Mouse (Mus musculus): ENCODE results near the gene Lsm4. TPM values are rescaled to one million over a fixed set of nuclear protein-coding genes. Genes with fewer than 3 reads are reported as not detected.

Gene Lsm4
- polyA plus RNA-seq, 1 experiment from 2014 or later: 326 TPM

GRCm38 (mm10) chr8:70693636-70694035 is 20.6 kb downstream of the Lsm4 start:
- H3K27ac ChIP-seq (ENCODE audit: low read depth, low read length): no peak overlapping the region
- no peak overlapping the region for H3K4me3 ChIP-seq (ENCODE audit: low read depth, low read length)
- no peaks in the 10 kb centered on the region for H3K36me3 ChIP-seq (ENCODE audit: control insufficient read depth, insufficient read depth, low read length)
- 78% methylated on average over 5 of the region's 5 CpGs for WGBS
- no peaks in the 10 kb centered on the region for H3K9me3 ChIP-seq (ENCODE audit: control insufficient read depth, low read length)
- peaks cover 38% of the 10 kb centered on the region for H3K4me1 ChIP-seq (ENCODE audit: control insufficient read depth, insufficient read depth, low read length)
- H3K27me3 ChIP-seq (ENCODE audit: control insufficient read depth, insufficient read depth, low read length): no peaks in the 10 kb centered on the region
- no peak overlapping the region for H3K9ac ChIP-seq (ENCODE audit: low read length)
- no peak for DNase-seq (ENCODE audit: low spot score, missing footprints)
- no peak overlapping the region for H3K4me2 ChIP-seq
- ATAC-seq (ENCODE audit: low FRiP score): no peak

GRCm38 (mm10) chr8:70695318-70696018 is 22.4 kb downstream of the Lsm4 start:
- no peak overlapping the region; the same call in 1 of the 2 replicates for H3K27ac ChIP-seq (ENCODE audit: low read depth, low read length)
- H3K36me3 ChIP-seq (ENCODE audit: control insufficient read depth, insufficient read depth, low read length): no peaks in the 10 kb centered on the region
- H3K4me1 ChIP-seq (ENCODE audit: control insufficient read depth, insufficient read depth, low read length): peaks cover 38% of the 10 kb centered on the region
- no peak for ATAC-seq (ENCODE audit: low FRiP score)
- no peaks in the 10 kb centered on the region for H3K27me3 ChIP-seq (ENCODE audit: control insufficient read depth, insufficient read depth, low read length)
- no peaks in the 10 kb centered on the region for H3K9me3 ChIP-seq (ENCODE audit: control insufficient read depth, low read length)
- WGBS: 37% methylated on average over 32 of the region's 32 CpGs
- no peak overlapping the region for H3K9ac ChIP-seq (ENCODE audit: low read length)
- H3K4me3 ChIP-seq (ENCODE audit: low read depth, low read length): no peak overlapping the region; the same call in 1 of the 2 replicates
- DNase-seq (ENCODE audit: low spot score, missing footprints): no peak
- no peak overlapping the region for H3K4me2 ChIP-seq

- Histone ChIP-seq H3K4me3 (ENCODE audit: low read depth, low read length) (peak overlapping the region; percentile 0; the same call in 1 of the 2 replicates), H3K27me3 (ENCODE audit: control insufficient read depth, insufficient read depth, low read length) (no peaks in the 10 kb centered on the region), H3K27ac (ENCODE audit: low read depth, low read length) (no peak overlapping the region; the same call in 1 of the 2 replicates), H3K4me2 (peak overlapping the region; percentile 24), H3K36me3 (ENCODE audit: control insufficient read depth, insufficient read depth, low read length) (no peaks in the 10 kb centered on the region), H3K9me3 (ENCODE audit: control insufficient read depth, low read length) (no peaks in the 10 kb centered on the region), H3K4me1 (ENCODE audit: control insufficient read depth, insufficient read depth, low read length) (peaks cover 39% of the 10 kb centered on the region), H3K9ac (ENCODE audit: low read length) (peak overlapping the region; percentile 13)
- ATAC-seq (ENCODE audit: low FRiP score): peak; percentile 8; the same call in 1 of the 2 replicates
- WGBS: 5% methylated on average over 31 of the region's 31 CpGs
- peak; percentile 97 for DNase-seq (ENCODE audit: low spot score, missing footprints)
Observed at GRCm38 (mm10) chr8:70696019-70696885, 23.2 kb downstream of the Lsm4 start.

GRCm38 (mm10) chr8:70696946-70697345 is 23.9 kb downstream of the Lsm4 start:
- Histone ChIP-seq H3K27me3 (ENCODE audit: control insufficient read depth, insufficient read depth, low read length) (no peaks in the 10 kb centered on the region), H3K4me1 (ENCODE audit: control insufficient read depth, insufficient read depth, low read length) (peaks cover 39% of the 10 kb centered on the region), H3K4me3 (ENCODE audit: low read depth, low read length) (peak overlapping the region; percentile 0; the same call in 1 of the 2 replicates), H3K4me2 (peak overlapping the region; percentile 24), H3K9ac (ENCODE audit: low read length) (peak overlapping the region; percentile 13), H3K9me3 (ENCODE audit: control insufficient read depth, low read length) (no peaks in the 10 kb centered on the region), H3K27ac (ENCODE audit: low read depth, low read length) (no peak overlapping the region; the same call in 1 of the 2 replicates), H3K36me3 (ENCODE audit: control insufficient read depth, insufficient read depth, low read length) (no peaks in the 10 kb centered on the region)
- DNase-seq (ENCODE audit: low spot score, missing footprints) (no peak), ATAC-seq (ENCODE audit: low FRiP score) (no peak)
- WGBS: 56% methylated on average over 4 of the region's 4 CpGs

- peak overlapping the region; percentile 55 for H3K9ac ChIP-seq (ENCODE audit: low read length)
- no peak for ATAC-seq (ENCODE audit: low FRiP score)
- peaks cover 36% of the 10 kb centered on the region for H3K4me1 ChIP-seq (ENCODE audit: control insufficient read depth, insufficient read depth, low read length)
Observed at GRCm38 (mm10) chr8:70697366-70698250, 24.6 kb downstream of the Lsm4 start.

GRCm38 (mm10) chr8:70698310-70699109 is 25.5 kb downstream of the Lsm4 start, which contains the start of gene Jund:
Gene Jund (plus strand): TSS chr8:70698949.
- DNase-seq (ENCODE audit: low spot score, missing footprints): peak; percentile 100
- Histone ChIP-seq H3K27me3 (ENCODE audit: control insufficient read depth, insufficient read depth, low read length) (no peaks in the 10 kb centered on the region), H3K4me1 (ENCODE audit: control insufficient read depth, insufficient read depth, low read length) (peaks cover 36% of the 10 kb centered on the region), H3K9me3 (ENCODE audit: control insufficient read depth, low read length) (no peaks in the 10 kb centered on the region), H3K36me3 (ENCODE audit: control insufficient read depth, insufficient read depth, low read length) (no peaks in the 10 kb centered on the region), H3K4me3 (ENCODE audit: low read depth, low read length) (peak within 1 kb of the TSS; percentile 96), H3K9ac (ENCODE audit: low read length) (peak within 1 kb of the TSS; percentile 99), H3K27ac (ENCODE audit: low read depth, low read length) (peak within 1 kb of the TSS; percentile 96), H3K4me2 (peak within 1 kb of the TSS; percentile 65)
- WGBS: under 1% methylated on average over 66 of the region's 69 CpGs
- ATAC-seq (ENCODE audit: low FRiP score): peak; percentile 88

More at GRCm38 (mm10) chr8:70697366-70698250, 24.6 kb downstream of the Lsm4 start:
- Histone ChIP-seq H3K4me2 (peak overlapping the region; percentile 65), H3K36me3 (ENCODE audit: control insufficient read depth, insufficient read depth, low read length) (no peaks in the 10 kb centered on the region), H3K4me3 (ENCODE audit: low read depth, low read length) (no peak overlapping the region), H3K27me3 (ENCODE audit: control insufficient read depth, insufficient read depth, low read length) (no peaks in the 10 kb centered on the region), H3K27ac (ENCODE audit: low read depth, low read length) (peak overlapping the region; percentile 73), H3K9me3 (ENCODE audit: control insufficient read depth, low read length) (no peaks in the 10 kb centered on the region)
- 76% methylated on average over 12 of the region's 12 CpGs for WGBS
- no peak for DNase-seq (ENCODE audit: low spot score, missing footprints)

GRCm38 (mm10) chr8:70699116-70699833 is 26.2 kb downstream of the Lsm4 start:
- Histone ChIP-seq H3K4me1 (ENCODE audit: control insufficient read depth, insufficient read depth, low read length) (peaks cover 36% of the 10 kb centered on the region), H3K27me3 (ENCODE audit: control insufficient read depth, insufficient read depth, low read length) (no peaks in the 10 kb centered on the region), H3K4me3 (ENCODE audit: low read depth, low read length) (peak overlapping the region; percentile 96), H3K4me2 (peak overlapping the region; percentile 65), H3K36me3 (ENCODE audit: control insufficient read depth, insufficient read depth, low read length) (no peaks in the 10 kb centered on the region), H3K9ac (ENCODE audit: low read length) (peak overlapping the region; percentile 99), H3K9me3 (ENCODE audit: control insufficient read depth, low read length) (no peaks in the 10 kb centered on the region), H3K27ac (ENCODE audit: low read depth, low read length) (peak overlapping the region; percentile 96)
- WGBS: under 1% methylated on average over 81 of the region's 89 CpGs
- DNase-seq (ENCODE audit: low spot score, missing footprints) (no peak), ATAC-seq (ENCODE audit: low FRiP score) (no peak; the same call in 1 of the 2 replicates)

All from midbrain, embryonic 11.5 days (tissue).